Mouse (Mus musculus) neural tube, embryonic 15.5 days (tissue): Measurements from ENCODE around the gene Pon1. TPM values are rescaled to one million over a fixed set of nuclear protein-coding genes. Genes with fewer than 3 reads are reported as not detected.

Source experiments
- ATAC-seq: fragments of 200-750 bp; cut with Nextera tagmentation; 2 replicates; pipeline ENCODE4 v1.8.0; 2017; ENCODE audit warnings: mild to moderate bottlenecking, moderate TSS enrichment, moderate library complexity; ENCODE audit not compliant: low FRiP score
- H3K27ac ChIP-seq: fragments of 300-500 bp; sonication (generic); replicated peaks from 2 replicates; pipeline ENCODE4 v1.5.1; 2015; ENCODE audit warnings: mild to moderate bottlenecking, inconsistent platforms
- H3K27me3 ChIP-seq: fragments of 300-500 bp; sonication (generic); replicated peaks from 2 replicates; pipeline ENCODE4 v1.6.1; 2015; ENCODE audit warnings: inconsistent platforms
- H3K36me3 ChIP-seq: fragments of 300-500 bp; sonication (generic); 2 replicates; pipeline ENCODE4 v1.6.1; 2015; ENCODE audit warnings: inconsistent platforms
- H3K4me1 ChIP-seq: fragments of 300-500 bp; sonication (generic); 2 replicates; pipeline ENCODE4 v1.6.1; 2015; ENCODE audit warnings: inconsistent platforms
- H3K4me2 ChIP-seq: fragments of 300-500 bp; sonication (generic); 2 replicates; pipeline ENCODE4 v1.6.1; 2015; ENCODE audit warnings: inconsistent platforms, mild to moderate bottlenecking, moderate library complexity
- H3K4me3 ChIP-seq: fragments of 300-500 bp; sonication (generic); replicated peaks from 2 replicates; pipeline ENCODE4 v1.5.1; 2015; ENCODE audit warnings: mild to moderate bottlenecking, inconsistent platforms
- H3K9ac ChIP-seq: fragments of 300-500 bp; sonication (generic); replicated peaks from 2 replicates; pipeline ENCODE4 v1.6.1; 2015; ENCODE audit warnings: mild to moderate bottlenecking, inconsistent platforms
- H3K9me3 ChIP-seq: fragments of 300-500 bp; sonication (generic); replicated peaks from 2 replicates; pipeline ENCODE4 v1.6.1; 2016; ENCODE audit warnings: inconsistent platforms
- WGBS: fragments of 180-500 bp; shearing (Covaris S2); methylation state at CpG from one replicate; pipeline ENCODE4 v1.1.7; 2015; ENCODE audit warnings: mixed read lengths; 5-methylcytosine and 5-hydroxymethylcytosine counted together
- polyA plus RNA-seq: library from polyadenylated mRNA; unstranded; fragments of >200 nt; fragmentation: Nextera tagmentation; extraction: Ambion mirVana; gene quantifications from 2 replicates; pipeline ENCODE4 v1.2.1, GENCODE M21; 2015

Pon1 gene
- polyA plus RNA-seq, 1 experiment from 2014 or later = not detected

DNA sequence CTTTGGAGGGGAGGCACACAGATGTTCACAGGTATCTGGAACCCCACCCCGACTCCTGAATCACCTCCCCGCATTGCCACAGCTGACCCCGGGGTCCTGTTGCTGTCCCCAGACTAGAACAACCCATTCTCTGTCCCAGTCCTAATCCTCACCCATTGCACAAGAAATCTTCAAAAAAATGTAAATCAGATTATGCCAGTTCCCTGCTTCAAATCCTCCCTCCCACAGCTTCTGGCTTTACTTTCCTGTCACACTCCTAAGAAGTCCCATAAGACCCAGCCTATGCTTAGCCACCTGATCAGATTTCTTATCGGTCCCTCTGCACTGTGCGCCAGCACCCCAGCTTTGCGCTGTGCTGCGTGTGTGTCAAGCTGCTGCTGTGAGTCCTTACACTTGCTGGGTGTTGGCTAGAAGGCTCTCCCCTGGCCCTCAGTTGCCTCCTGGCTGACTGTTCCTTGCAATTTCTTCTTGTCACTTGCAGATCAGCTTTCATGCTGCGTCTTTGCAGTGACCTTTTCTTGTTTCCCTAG, 5.7 kb upstream of the Pon1 start:
- no peak overlapping the region for H3K4me3 ChIP-seq
- H3K4me2 ChIP-seq = no peak overlapping the region
- no peaks in the 10 kb centered on the region for H3K36me3 ChIP-seq
- no peak overlapping the region for H3K9ac ChIP-seq
- H3K27ac ChIP-seq = no peak overlapping the region
- H3K4me1 ChIP-seq = no peaks in the 10 kb centered on the region
- no peaks in the 10 kb centered on the region for H3K27me3 ChIP-seq
- no peak for ATAC-seq
- no peaks in the 10 kb centered on the region for H3K9me3 ChIP-seq
- WGBS = 92% methylated on average over 8 of the region's 8 CpGs

DNA sequence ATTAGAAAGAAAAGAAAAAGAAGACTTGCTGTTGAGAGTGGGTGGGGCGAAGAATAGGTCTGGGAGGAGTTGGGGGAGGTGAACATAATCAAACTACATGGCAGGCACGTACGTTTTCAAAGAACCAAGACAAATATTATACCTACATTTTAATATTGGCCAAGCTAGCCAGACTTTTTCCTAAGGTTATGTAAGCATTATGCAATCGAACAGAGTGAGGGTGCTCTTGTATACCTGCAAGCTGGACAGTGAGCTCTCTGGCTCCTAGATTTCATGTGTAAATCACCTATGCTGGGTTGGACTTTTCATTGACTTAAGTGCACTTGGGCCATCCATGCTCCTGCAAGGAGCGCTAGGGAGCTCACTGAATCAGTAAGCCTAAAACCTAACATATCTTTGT, 4.8 kb upstream of the Pon1 start:
- no peak for ATAC-seq
- Histone ChIP-seq H3K27me3 (no peaks in the 10 kb centered on the region), H3K36me3 (no peaks in the 10 kb centered on the region), H3K9ac (no peak overlapping the region), H3K4me1 (no peaks in the 10 kb centered on the region), H3K27ac (no peak overlapping the region), H3K4me2 (no peak overlapping the region), H3K4me3 (no peak overlapping the region), H3K9me3 (no peaks in the 10 kb centered on the region)
- 91% methylated on average over 5 of the region's 5 CpGs for WGBS

DNA sequence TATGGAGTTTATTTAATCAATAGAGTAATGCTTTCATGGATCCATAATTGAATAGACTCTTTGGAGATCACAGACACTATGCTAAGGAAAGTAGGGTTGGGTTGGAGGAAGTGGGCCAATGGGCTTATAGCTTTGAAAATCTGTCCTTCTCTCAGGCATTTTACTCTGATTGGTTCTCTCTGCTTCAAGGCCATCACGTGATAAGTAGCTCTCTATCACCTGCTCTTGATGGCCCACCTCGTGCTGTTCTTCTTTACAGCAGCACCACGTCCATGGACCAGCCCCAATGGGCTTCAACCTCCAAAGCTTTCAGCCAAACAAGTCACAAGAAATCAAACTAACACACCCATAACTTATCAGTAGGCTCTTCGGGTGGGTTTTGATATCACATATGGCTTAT, 3.0 kb downstream of the Pon1 start:
- H3K27ac ChIP-seq = no peak overlapping the region
- no peaks in the 10 kb centered on the region for H3K27me3 ChIP-seq
- H3K4me3 ChIP-seq = no peak overlapping the region
- H3K9me3 ChIP-seq = no peaks in the 10 kb centered on the region
- no peak overlapping the region for H3K9ac ChIP-seq
- no peaks in the 10 kb centered on the region for H3K36me3 ChIP-seq
- ATAC-seq = no peak
- no peaks in the 10 kb centered on the region for H3K4me1 ChIP-seq
- WGBS = 85% methylated on average over 4 of the region's 4 CpGs
- no peak overlapping the region for H3K4me2 ChIP-seq

DNA sequence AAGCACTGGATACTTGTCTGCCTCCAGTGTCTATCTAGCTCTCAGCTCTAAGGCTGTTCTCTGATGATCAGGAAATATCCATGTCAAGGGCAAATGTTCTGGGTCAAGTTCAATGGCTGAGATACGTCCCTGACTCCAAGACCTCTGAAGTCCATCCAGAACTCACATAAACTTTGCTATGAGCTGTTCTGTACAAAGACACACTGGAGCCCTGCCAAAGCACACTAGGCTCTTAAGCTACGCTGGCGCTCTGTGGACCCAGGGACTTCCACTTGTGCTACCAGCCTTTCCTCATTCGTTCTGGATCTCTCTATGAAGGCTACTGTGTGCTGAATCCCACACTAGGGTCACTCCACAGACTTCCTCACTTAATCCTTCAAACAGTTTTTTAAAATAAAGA, 4.2 kb downstream of the Pon1 start:
- no peak overlapping the region for H3K4me2 ChIP-seq
- ATAC-seq = no peak
- no peak overlapping the region for H3K4me3 ChIP-seq
- H3K9ac ChIP-seq = no peak overlapping the region
- no peak overlapping the region for H3K27ac ChIP-seq
- H3K9me3 ChIP-seq = no peaks in the 10 kb centered on the region
- no peaks in the 10 kb centered on the region for H3K36me3 ChIP-seq
- H3K27me3 ChIP-seq = no peaks in the 10 kb centered on the region
- H3K4me1 ChIP-seq = no peaks in the 10 kb centered on the region
- WGBS = 75% methylated on average over 4 of the region's 4 CpGs

DNA sequence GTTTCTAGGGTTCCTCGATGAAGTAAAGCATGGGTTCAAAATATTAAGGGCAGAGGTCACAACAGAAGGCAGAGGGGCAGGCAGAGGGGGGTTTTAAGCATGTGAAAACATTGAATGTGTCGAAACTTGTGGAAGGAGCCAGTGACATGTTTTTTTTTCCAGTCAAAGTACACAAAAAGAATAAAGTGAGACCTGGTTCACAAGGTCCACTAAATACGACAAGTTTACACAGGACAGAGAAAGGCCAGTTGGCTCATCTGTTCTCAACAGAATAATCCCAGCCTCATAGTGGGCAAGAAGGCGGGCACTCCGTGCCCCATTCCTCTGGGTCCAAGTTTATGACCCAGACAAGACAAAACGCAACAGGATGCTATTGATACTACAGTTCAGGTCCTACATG, 4.8 kb downstream of the Pon1 start:
- Histone ChIP-seq H3K27me3 (no peaks in the 10 kb centered on the region), H3K9me3 (no peaks in the 10 kb centered on the region), H3K9ac (no peak overlapping the region), H3K4me3 (no peak overlapping the region), H3K36me3 (no peaks in the 10 kb centered on the region), H3K27ac (no peak overlapping the region), H3K4me2 (no peak overlapping the region), H3K4me1 (no peaks in the 10 kb centered on the region)
- 71% methylated on average over 6 of the region's 6 CpGs for WGBS
- ATAC-seq = no peak

DNA sequence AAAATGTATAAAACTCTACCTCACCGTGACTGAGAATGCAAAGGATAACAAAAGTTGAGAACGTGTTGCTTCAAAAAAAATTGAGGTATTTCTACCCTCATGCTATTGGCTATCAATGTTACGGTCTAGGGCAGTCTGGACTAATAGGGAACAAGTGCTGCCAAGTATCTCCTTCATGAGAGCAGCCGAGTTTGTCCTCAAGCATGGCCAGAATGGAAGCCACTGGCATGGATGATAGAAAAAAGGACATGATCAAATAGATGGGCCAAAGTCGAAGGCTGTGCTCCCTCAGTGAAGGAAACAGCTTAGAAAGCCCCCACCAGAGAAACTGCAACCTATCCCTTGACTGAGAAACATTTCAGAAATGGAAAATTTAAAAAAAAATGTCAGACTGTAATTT, 5.7 kb downstream of the Pon1 start:
- WGBS = 86% methylated on average over 5 of the region's 5 CpGs
- Histone ChIP-seq H3K4me2 (no peak overlapping the region), H3K36me3 (no peaks in the 10 kb centered on the region), H3K4me3 (no peak overlapping the region), H3K9ac (no peak overlapping the region), H3K4me1 (no peaks in the 10 kb centered on the region), H3K27ac (no peak overlapping the region), H3K27me3 (no peaks in the 10 kb centered on the region), H3K9me3 (no peaks in the 10 kb centered on the region)
- ATAC-seq = no peak

DNA sequence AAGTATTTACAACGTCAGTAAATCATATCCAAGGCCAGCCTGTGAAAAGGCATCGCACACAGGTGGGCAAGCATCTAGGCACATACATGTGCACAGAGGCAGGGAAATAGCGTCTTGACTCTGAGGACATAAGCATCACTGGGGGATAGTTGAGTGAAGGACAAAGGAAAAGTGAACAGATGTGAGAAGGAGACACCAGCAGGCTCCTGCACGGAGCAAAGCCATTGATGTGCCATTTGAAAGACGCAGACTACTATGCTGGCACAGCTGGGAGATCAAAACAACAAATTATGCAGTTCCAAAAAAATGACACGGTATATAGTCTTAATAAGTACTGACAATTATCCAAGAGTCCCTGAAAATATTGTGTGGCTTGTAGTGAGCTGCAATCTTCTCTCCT, 6.2 kb downstream of the Pon1 start:
- H3K9ac ChIP-seq = no peak overlapping the region
- ATAC-seq = no peak

DNA sequence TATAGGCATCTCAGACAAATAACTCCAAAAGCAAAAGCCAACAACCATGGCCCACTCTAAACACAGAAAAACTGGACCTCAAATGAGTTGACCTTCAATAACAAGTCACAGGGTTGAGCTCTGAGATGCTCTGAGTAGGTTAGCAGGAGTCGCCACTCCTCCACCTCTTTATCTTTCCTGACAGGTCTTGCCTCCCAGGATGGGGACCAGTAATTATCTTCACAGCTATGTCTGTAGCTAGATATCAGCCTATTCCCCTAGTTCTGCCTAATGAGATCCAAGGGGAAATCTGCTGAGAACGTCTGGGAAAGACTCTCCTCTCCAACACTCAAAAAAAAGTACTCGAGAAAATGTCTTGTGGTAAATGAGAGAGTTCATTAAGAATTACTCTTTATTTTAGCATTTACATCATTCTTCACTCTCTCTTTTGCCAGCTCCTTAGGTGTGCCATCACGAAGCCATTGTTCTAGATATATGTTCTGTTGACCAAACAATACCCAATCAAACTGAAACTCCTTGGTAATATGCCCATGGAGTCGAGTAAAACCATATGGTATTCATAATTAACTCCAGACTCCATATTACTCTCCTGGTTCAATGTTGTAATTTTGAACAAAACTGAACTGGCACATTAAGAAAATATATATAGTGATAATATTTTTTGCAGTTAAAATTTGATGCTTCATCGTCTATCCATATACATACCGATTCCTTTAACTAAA, 7.4 kb downstream of the Pon1 start:
- Histone ChIP-seq H3K9ac (no peak overlapping the region), H3K4me1 (no peaks in the 10 kb centered on the region), H3K4me3 (no peak overlapping the region), H3K9me3 (no peaks in the 10 kb centered on the region), H3K36me3 (no peaks in the 10 kb centered on the region), H3K27ac (no peak overlapping the region), H3K27me3 (no peaks in the 10 kb centered on the region), H3K4me2 (no peak overlapping the region)
- WGBS = 78% methylated on average over 7 of the region's 7 CpGs
- ATAC-seq = no peak

More for the DNA sequence above, 6.2 kb downstream of the Pon1 start:
- Histone ChIP-seq H3K4me1 (no peaks in the 10 kb centered on the region), H3K9me3 (no peaks in the 10 kb centered on the region), H3K27ac (no peak overlapping the region), H3K4me3 (no peak overlapping the region), H3K36me3 (no peaks in the 10 kb centered on the region), H3K4me2 (no peak overlapping the region), H3K27me3 (no peaks in the 10 kb centered on the region)
- WGBS = 77% methylated on average over 6 of the region's 6 CpGs

DNA sequence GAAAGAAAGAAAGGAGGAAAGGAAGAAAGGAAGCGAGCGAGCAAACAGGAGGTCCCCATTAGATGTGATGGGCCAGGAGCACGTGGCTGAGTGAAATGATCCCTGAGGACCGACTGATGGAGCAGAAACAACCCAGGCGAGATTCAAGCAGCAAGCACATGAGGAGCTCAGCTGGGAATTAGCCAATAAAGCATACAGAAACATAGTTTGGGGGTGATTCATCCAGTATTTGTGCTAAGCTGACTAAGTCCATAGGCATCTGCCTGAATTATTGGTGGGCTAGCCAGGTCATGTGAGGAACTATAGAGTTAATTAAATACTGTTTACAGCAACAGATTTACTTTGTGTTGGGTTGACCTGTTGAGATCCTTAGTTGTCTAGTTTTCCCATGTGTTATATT, 13.1 kb downstream of the Pon1 start:
- no peaks in the 10 kb centered on the region for H3K9me3 ChIP-seq
- H3K27me3 ChIP-seq = no peaks in the 10 kb centered on the region
- ATAC-seq = no peak
- no peak overlapping the region for H3K27ac ChIP-seq
- no peaks in the 10 kb centered on the region for H3K36me3 ChIP-seq
- no peak overlapping the region for H3K4me3 ChIP-seq
- no peak overlapping the region for H3K4me2 ChIP-seq
- H3K4me1 ChIP-seq = peaks cover 10% of the 10 kb centered on the region
- WGBS = 75% methylated on average over 5 of the region's 5 CpGs
- H3K9ac ChIP-seq = no peak overlapping the region

DNA sequence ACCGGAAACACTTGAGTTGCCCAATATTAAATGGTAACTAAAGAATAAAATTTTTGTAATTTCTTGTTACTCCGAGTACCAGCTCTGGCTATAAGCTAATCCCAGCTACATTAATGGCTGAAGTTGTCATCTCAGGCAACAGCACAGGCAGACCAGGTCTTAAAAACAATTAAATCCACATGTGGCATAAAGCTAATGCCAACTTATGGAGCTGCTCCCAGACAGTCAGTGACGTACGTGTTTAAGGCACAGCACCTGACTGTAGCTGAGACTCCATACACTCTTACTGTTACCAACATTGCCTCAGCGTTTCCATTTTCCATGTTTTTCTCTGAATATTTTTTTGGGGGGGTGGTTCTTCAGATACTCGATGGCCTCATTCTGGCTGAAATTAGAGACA, 14.6 kb downstream of the Pon1 start:
- WGBS = 87% methylated on average over 6 of the region's 6 CpGs
- Histone ChIP-seq H3K4me3 (no peak overlapping the region), H3K4me1 (peaks cover 10% of the 10 kb centered on the region), H3K27ac (no peak overlapping the region), H3K9ac (no peak overlapping the region), H3K27me3 (no peaks in the 10 kb centered on the region), H3K9me3 (no peaks in the 10 kb centered on the region), H3K4me2 (no peak overlapping the region), H3K36me3 (no peaks in the 10 kb centered on the region)
- ATAC-seq = no peak

DNA sequence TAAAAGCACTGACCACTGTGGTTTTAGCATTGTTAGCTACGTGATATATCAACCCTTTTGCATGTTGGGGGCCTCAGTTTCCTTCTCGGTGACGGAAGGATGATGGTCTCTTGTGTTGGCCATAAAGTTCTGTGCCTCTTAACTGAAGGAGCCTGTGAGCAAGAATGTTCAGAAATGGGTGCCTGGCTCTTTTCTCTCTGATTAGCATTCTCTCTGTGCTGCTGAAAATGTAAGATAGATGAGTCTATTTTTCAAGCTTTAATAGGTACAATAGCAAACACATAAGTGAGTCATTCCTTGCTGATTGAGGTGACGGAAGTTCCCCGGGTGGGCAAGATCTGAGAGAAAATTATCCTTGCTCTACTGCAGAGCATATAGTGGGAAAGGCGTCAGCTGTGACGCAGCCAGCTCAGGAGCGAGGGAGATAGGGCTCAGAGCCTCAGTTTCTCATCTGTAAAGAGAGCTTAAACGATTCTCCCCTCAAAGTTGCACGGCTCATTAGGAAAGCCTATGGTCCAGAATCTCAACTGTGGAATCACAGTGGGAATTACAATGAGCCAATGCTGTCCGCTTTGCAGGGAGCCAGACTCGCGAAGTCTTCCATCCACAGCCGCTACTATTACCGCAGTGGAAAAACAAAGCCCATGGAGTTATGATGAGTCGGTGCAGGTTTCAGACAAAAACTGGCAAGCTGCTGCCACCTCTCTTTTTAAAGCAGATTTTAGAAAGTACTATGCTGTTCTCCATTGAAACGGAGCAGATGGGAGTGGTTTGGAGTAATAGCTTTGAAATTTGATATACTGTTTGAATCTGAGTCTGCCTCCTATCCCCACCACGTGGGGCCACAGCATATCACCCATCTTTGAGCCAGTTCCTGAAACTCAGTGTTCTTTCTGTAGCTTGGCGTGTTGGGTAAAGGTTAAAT, 15.5 kb downstream of the Pon1 start:
- WGBS = 22% methylated on average over 19 of the region's 19 CpGs
- Histone ChIP-seq H3K36me3 (no peaks in the 10 kb centered on the region), H3K9ac (peak overlapping the region; percentile 46), H3K4me2 (peak overlapping the region; percentile 60), H3K4me3 (peak overlapping the region; percentile 31), H3K27me3 (no peaks in the 10 kb centered on the region), H3K9me3 (no peaks in the 10 kb centered on the region), H3K4me1 (peaks cover 10% of the 10 kb centered on the region), H3K27ac (peak overlapping the region; percentile 74)
- peak; percentile 86 for ATAC-seq
